10 mouse cellular contexts compared by ENCODE assay signal in the genomic region with DNA sequence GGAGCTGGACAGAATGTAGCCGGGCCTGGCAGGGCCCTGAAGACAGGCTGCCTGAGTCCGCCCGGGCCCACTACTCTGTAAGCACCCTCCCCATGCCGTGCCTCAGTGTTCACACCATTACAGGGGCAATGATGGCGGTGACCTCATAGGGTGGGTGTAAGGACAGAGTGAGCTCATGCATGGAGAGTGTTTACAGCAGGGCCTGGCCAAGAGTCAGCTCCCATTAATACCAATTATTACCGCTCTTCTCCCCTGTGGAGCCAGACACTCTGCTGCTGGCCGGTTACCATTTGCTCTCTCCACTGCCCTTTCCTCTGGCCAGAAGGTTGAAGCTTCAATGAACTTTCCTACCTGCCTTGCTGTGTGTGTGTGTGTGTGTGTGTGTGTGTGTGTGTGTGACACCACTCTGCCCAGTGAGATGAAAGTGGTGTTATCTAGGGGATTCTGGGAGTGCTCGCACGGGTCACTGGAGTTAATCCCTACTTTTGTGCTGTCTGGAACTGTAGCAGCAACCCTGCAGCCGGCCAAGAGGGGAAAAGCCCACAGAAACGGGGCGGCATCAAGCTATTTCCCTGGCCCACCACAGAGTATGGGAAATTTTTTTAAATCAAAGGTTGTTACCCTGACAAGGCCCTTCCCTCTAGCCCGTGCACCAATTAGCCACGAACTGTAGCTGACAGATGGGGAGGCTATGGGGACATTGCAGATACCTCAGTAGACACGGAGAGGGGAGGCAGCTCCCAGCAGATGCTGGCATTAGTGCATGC.
DNase-seq lines count a peak whose midpoint lies in the region; ATAC-seq lines count a peak whose summit lies in the region.
"Had no signal": no experiment of that assay in that cellular context is flagged by ENCODE, and none has a peak within 500 bp of the region (broad histone marks: within the 10 kb centered on the region; RNA-seq: fewer than 3 reads in every experiment).

No protein-coding gene starts in this region.

- no peak for DNase-seq in heart, adult 11 months
- DNase-seq in NIH3T3 (ENCODE audit: low read depth) = peak; percentile 34
- no peak for DNase-seq in hindbrain, embryonic 10.5 days (ENCODE audit: low spot score)
- DNase-seq in neural tube, embryonic 10.5 days (ENCODE audit: extremely low spot score, low spot score) = peak; percentile 34
- no peak for DNase-seq in right cerebral cortex, postnatal 14 days
- no peak for DNase-seq in testis, postnatal 10 days (ENCODE audit: low spot score)
- no peak for DNase-seq in cerebellum, adult 8-10 months
- DNase-seq: adrenal gland, adult 2 months had no signal

- WGBS in heart, embryonic 13.5 days = 39% methylated on average over 15 of the region's 15 CpGs
- 26% methylated on average over 15 of the region's 15 CpGs for WGBS in hindbrain, embryonic 10.5 days

- no peak; the same call in 1 of the 2 replicates for ATAC-seq in heart, embryonic 13.5 days (ENCODE audit: extremely low read depth, insufficient number of reproducible peaks, low FRiP score, low TSS enrichment)

- no peak overlapping the region for H3K4me3 ChIP-seq in heart, embryonic 13.5 days
- H3K4me3 ChIP-seq in hindbrain, embryonic 10.5 days = no peak overlapping the region
- H3K4me3 ChIP-seq: megakaryocyte, embryonic 14.5 days had no signal

- H3K9ac ChIP-seq in heart, embryonic 13.5 days = peak overlapping the region; percentile 10; the same call in 1 of the 2 replicates

- no peak overlapping the region for H3K4me2 ChIP-seq in heart, embryonic 13.5 days

- H3K9me3 ChIP-seq in heart, embryonic 13.5 days = no peaks in the 10 kb centered on the region
- H3K9me3 ChIP-seq in hindbrain, embryonic 10.5 days = no peaks in the 10 kb centered on the region

- peaks cover 27% of the 10 kb centered on the region for H3K4me1 ChIP-seq in heart, embryonic 13.5 days
- H3K4me1 ChIP-seq in hindbrain, embryonic 10.5 days (replicated peaks) = peaks cover 48% of the 10 kb centered on the region

- no peak overlapping the region for H3K27ac ChIP-seq in heart, embryonic 13.5 days (replicated peaks)
- peak overlapping the region; percentile 64 for H3K27ac ChIP-seq in hindbrain, embryonic 10.5 days

- no peaks in the 10 kb centered on the region for H3K36me3 ChIP-seq in heart, embryonic 13.5 days
- H3K36me3 ChIP-seq in hindbrain, embryonic 10.5 days = no peaks in the 10 kb centered on the region

- H3K27me3 ChIP-seq in heart, embryonic 13.5 days (replicated peaks) = peaks cover 100% of the 10 kb centered on the region
- no peaks in the 10 kb centered on the region for H3K27me3 ChIP-seq in hindbrain, embryonic 10.5 days (ENCODE audit: insufficient read depth, poor library complexity, severe bottlenecking)

Comparison
In these comparisons a context has a peak if more than half of its experiments do, and no peak if none do; other contexts are left out.
1. DNase-seq: peak in NIH3T3 (single experiment) and neural tube, embryonic 10.5 days (single experiment); none in heart, adult 11 months (single experiment), hindbrain, embryonic 10.5 days (single experiment), right cerebral cortex, postnatal 14 days (single experiment), testis, postnatal 10 days (single experiment) and cerebellum, adult 8-10 months (single experiment).